Mouse (Mus musculus) CD8-positive naive resting alpha-beta T cell, adult 57 days (primary cell): Measurements from ENCODE around the gene Dmp1. TPM values are rescaled to one million over a fixed set of nuclear protein-coding genes. Genes with fewer than 3 reads are reported as not detected.

Source experiments
- total RNA-seq: library from RNA; stranded (reverse); gene quantifications from one replicate; pipeline ENCODE4 v1.2.4, GENCODE M21; 2023

The Dmp1 gene
- not detected for total RNA-seq

GRCm38 (mm10) chr5:104202351-104202750 is at the start of gene Dmp1:
TSS of gene Dmp1 (plus strand) at chr5:104202613.

GRCm38 (mm10) chr5:104170412-104170811 is 32.0 kb upstream of the Dmp1 start, which contains the start of gene Dspp:
TSS of gene Dspp (plus strand) at chr5:104170712.

Other genes with a start within 250 kb of the Dmp1 start
- gene Hsd17b13, start 225.2 kb upstream of the Dmp1 start, total RNA-seq, result not detected
- 44.3 TPM for gene Hsd17b11, start 180.7 kb upstream of the Dmp1 start, total RNA-seq
- gene Nudt9, start 156.3 kb upstream of the Dmp1 start, total RNA-seq, result 34.3 TPM
- not detected for gene Gm17660, start 125.0 kb upstream of the Dmp1 start, total RNA-seq
- not detected for gene Sparcl1, start 88.9 kb upstream of the Dmp1 start, total RNA-seq
- not detected for gene Dspp, start 31.9 kb upstream of the Dmp1 start, total RNA-seq
- gene Ibsp, start 96.6 kb downstream of the Dmp1 start, total RNA-seq, result not detected
- gene Mepe, start 122.7 kb downstream of the Dmp1 start, total RNA-seq, result not detected
- gene Spp1, start 232.5 kb downstream of the Dmp1 start, total RNA-seq, result not detected